Mouse (Mus musculus): ENCODE measurements around the gene Zkscan1.

- TF ChIP-seq POLR2A (IDR thresholded peaks at IDR 0.05; ENCODE audit: borderline replicate concordance, insufficient read depth, low read length) (no peak), CTCF (IDR thresholded peaks at IDR 0.05; ENCODE audit: borderline replicate concordance, insufficient read depth, low read depth, low read length) (no peak)
Measured at GRCm38 (mm10) chr5:138075684-138076083, 9.2 kb upstream of the Zkscan1 start.
